Mouse (Mus musculus): ENCODE data around the gene Chrdl2.
"Not testable (repeated sequence)": the region's sequence is repeated elsewhere in the genome, so short reads cannot be mapped to it uniquely, and the experiment has no call there.

Chrdl2 gene

DNA sequence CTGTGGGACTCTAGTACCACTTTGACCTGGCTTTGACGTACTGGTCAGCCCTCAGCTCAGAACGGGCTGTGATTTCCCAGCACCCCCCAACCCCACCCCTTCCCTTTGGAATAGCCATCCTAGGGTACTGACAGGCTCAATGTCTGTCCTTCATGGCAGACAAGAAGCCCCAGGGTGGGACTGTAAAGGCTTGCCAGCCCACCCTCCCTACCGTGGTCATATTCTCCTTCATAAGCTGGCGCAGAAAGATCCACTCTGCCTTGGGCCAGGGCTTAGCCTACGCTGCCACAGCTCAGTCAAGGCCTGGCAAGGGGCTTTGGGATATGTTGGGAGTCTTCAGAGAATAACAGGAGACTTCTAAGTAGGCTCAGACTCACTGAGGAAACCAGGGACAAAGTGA lies 37.1 kb downstream of the Chrdl2 start:
- DNase-seq (ENCODE audit: low read depth, low spot score) = no peak
- H3K27me3 ChIP-seq (ENCODE audit: control insufficient read depth, insufficient read depth, low read length, poor library complexity, severe bottlenecking) = no peaks in the 10 kb centered on the region
- H3K36me3 ChIP-seq (ENCODE audit: control insufficient read depth, insufficient read depth, low read length, poor library complexity, severe bottlenecking) = no peaks in the 10 kb centered on the region

DNA sequence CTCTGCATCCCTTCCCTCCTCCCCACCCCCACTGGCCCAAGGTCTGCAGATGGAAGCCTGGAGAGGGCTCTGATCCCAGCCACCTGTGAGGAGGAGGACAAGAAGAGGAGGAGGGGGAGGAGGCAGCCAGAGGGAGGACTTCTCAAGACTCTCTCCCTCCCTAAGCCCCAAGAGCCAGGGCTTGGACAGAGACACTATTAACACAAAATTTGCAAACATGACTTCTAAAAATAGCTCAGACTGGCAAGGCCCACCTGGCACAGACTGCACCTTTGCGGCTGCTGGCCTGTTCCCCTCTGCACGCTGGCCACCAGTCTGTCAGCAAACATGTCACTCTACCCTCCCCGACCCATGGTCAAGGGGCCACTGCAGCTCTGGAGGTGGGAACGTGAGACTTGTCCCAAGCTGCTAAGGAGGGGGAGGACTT lies 37.6 kb downstream of the Chrdl2 start:
- Histone ChIP-seq H3K27me3 (ENCODE audit: control insufficient read depth, insufficient read depth, low read length, poor library complexity, severe bottlenecking) (no peaks in the 10 kb centered on the region), H3K36me3 (ENCODE audit: control insufficient read depth, insufficient read depth, low read length, poor library complexity, severe bottlenecking) (no peaks in the 10 kb centered on the region)
- no peak for DNase-seq (ENCODE audit: low read depth, low spot score)

DNA sequence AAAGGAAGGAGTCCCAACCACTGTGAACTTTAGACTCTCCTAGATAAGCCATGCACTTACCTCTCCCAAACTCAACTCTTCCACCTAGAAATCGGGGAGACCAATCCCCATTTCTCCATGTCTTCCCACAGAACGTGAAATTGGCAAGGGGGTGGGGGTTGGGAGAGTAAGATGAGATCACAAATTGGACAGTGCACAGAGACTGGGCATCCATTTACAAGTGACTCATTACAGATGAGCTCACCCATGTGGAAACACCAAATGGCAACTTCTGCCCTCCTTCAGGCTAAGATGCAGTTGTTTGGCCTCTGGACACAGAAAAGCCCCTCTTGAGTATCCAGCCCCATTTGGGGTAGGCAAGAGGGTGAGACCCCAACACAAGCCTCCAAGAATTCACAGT lies 40.5 kb downstream of the Chrdl2 start:
- H3K36me3 ChIP-seq (ENCODE audit: control insufficient read depth, insufficient read depth, low read length, poor library complexity, severe bottlenecking) = no peaks in the 10 kb centered on the region
- DNase-seq (ENCODE audit: low read depth, low spot score) = no peak
- H3K27me3 ChIP-seq (ENCODE audit: control insufficient read depth, insufficient read depth, low read length, poor library complexity, severe bottlenecking) = no peaks in the 10 kb centered on the region

DNA sequence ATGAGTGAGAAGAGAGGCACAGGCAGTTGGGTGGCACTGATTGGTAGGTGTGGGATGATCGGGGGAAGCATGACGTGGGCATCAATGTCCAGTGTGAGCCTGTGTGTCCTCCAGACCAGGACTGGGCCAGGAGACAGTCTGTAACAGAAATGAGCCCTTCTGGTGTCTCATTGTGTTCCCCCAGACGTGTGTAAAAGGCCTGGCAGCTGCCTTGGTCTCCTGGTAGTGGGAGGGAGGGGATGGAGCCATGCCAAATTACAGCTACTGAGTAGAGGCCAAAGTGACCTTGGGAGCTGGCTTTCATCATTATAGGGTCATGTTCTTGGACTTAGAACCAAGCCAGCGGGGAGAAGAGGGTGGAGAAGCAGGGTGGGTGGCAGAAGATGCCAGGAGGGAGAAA lies 45.9 kb downstream of the Chrdl2 start:
- Histone ChIP-seq H3K36me3 (ENCODE audit: control insufficient read depth, insufficient read depth, low read length, poor library complexity, severe bottlenecking) (no peaks in the 10 kb centered on the region), H3K27me3 (ENCODE audit: control insufficient read depth, insufficient read depth, low read length, poor library complexity, severe bottlenecking) (no peaks in the 10 kb centered on the region)
- no peak for DNase-seq (ENCODE audit: low read depth, low spot score)

DNA sequence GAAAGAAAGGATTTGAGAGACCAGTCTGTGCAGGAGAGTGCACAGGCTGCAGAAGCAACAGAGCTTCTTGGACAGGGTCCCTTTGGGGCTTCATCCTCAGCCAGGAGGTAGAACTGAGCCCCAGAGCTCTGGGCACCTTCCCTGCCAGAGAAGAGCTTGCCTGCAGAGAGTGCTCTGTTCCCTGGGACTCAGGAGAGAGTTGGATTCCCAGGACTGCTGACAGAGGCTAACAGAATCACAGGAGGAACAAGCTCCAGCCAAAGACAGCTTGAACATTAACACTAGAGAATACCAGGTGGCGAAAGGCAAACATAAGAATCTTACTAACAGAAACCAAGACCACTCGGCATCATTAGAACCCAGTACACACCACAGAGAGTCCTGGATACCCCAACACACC lies 47.0 kb downstream of the Chrdl2 start:
- DNase-seq (ENCODE audit: low read depth, low spot score); H3K36me3 ChIP-seq (ENCODE audit: control insufficient read depth, insufficient read depth, low read length, poor library complexity, severe bottlenecking); H3K27me3 ChIP-seq (ENCODE audit: control insufficient read depth, insufficient read depth, low read length, poor library complexity, severe bottlenecking): not testable (repeated sequence)

DNA sequence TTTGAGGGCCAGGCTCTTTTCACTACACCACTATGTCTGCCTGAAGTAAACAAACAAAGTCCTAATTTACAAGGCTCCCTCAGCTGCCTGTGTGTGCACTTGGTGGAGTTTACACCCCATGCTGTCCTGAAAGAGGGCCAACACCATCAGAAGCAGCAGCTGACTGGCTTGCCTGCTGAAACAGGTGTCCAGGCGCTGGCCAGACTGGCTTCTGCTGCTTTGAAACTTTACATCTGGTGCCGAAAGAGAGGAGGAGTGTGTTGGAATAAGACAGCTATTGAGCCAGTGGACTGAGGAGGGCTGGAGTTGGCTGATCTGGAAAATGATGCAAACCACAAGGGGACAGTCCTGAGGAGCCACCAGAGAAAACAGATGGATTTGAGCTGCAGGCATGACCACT lies 68.0 kb downstream of the Chrdl2 start:
- DNase-seq (ENCODE audit: low read depth, low spot score) = no peak
- Histone ChIP-seq H3K27me3 (ENCODE audit: control insufficient read depth, insufficient read depth, low read length, poor library complexity, severe bottlenecking) (no peaks in the 10 kb centered on the region), H3K36me3 (ENCODE audit: control insufficient read depth, insufficient read depth, low read length, poor library complexity, severe bottlenecking) (no peaks in the 10 kb centered on the region)

DNA sequence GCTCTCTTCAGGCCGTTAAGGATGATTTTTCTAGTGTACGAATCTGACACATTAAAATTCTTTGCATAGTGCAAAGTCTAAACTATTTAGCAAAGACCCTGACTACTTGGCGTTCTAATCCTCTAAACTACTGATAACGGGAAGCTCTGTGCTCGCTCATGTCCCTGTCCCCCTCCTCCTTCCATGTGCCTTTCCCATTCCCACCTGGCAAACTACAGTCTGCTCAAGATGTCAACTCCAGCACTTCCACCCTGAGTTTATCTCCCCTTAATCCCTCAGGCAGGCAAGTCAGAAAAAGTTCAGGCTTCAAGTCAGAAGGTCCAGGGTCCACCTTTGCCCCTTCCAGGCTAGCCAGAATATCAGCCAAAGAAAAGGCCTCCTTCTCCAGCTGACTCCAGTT lies 70.3 kb downstream of the Chrdl2 start:
- DNase-seq (ENCODE audit: low read depth, low spot score) = no peak
- H3K36me3 ChIP-seq (ENCODE audit: control insufficient read depth, insufficient read depth, low read length, poor library complexity, severe bottlenecking) = no peaks in the 10 kb centered on the region
- H3K27me3 ChIP-seq (ENCODE audit: control insufficient read depth, insufficient read depth, low read length, poor library complexity, severe bottlenecking) = no peaks in the 10 kb centered on the region

DNA sequence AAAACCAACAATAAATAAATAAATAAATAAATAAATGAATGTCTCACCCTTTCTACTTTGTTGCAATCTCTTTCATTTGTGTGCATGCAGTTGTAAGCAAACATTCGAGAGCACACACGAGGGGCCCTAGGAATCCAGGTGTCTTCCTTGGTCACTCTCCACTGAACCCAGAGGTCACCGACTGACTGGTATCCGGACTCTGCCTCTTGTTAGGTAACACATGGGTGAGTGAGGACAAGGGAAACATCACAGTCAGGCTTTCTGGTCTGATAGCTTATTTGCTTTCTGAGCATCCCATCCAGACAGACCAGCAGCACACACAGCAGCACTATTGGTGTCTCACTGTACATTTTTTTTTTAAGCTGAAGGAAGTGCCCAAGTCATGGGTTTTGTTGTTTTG lies 71.1 kb downstream of the Chrdl2 start:
- DNase-seq (ENCODE audit: low read depth, low spot score) = no peak
- Histone ChIP-seq H3K36me3 (ENCODE audit: control insufficient read depth, insufficient read depth, low read length, poor library complexity, severe bottlenecking) (no peaks in the 10 kb centered on the region), H3K27me3 (ENCODE audit: control insufficient read depth, insufficient read depth, low read length, poor library complexity, severe bottlenecking) (no peaks in the 10 kb centered on the region)

DNA sequence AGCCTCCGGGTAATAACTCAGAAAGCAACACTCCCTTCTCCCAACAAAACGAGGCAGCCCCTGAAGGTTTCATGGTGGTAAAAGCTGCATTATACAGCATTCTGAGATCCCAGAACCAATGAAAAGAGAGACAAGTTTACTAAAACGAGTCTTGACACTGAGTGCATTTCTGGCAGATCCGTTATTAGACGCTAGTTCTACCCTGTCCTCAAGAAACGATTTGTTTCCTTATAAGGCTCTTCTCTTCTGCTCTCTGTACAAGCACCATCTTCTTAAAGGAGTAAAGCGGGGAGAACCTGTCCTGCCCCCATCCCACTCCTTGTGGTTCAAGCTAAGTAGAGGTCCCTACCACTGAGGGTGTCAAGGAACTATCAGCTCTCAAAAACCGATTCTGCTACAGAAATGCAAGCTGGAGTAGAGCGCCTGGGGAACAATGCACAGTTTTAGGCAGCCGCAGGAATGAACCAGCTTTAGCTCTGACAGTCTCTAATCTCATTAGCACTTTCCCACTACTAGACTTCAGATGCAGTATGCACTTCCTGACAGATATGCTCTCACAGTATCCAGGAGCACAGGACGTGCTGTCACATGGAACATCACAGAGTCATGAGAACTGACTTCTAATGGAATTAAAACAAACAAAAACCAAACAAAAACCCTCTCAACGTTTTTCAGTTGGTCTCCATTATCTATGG lies 74.3 kb downstream of the Chrdl2 start:
- H3K27me3 ChIP-seq (ENCODE audit: control insufficient read depth, insufficient read depth, low read length, poor library complexity, severe bottlenecking) = no peaks in the 10 kb centered on the region
- no peak for DNase-seq (ENCODE audit: low read depth, low spot score)

DNA sequence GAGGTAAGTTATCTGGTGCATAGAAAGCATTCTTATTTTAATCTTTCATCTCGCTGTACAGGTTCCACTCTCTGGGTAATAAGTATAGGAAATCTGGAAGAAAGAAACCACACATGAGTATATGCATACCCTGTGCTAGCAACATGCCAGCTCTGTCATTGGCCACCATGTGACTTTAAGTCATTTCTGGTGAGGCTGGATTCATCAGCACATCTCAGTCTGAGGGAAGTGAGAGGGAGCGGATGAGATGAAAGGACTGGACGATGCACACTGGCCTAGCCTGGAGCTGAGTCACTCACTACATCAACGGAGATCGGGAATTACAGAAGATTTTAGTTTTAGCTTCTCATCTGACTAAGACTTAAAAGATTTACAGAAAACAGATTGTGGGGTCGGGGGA lies 76.9 kb downstream of the Chrdl2 start:
- Histone ChIP-seq H3K36me3 (ENCODE audit: control insufficient read depth, insufficient read depth, low read length, poor library complexity, severe bottlenecking) (peaks cover 9% of the 10 kb centered on the region; the same call in 1 of the 2 replicates), H3K27me3 (ENCODE audit: control insufficient read depth, insufficient read depth, low read length, poor library complexity, severe bottlenecking) (no peaks in the 10 kb centered on the region)
- no peak for DNase-seq (ENCODE audit: low read depth, low spot score)

More for the DNA sequence above, 74.3 kb downstream of the Chrdl2 start:
- H3K36me3 ChIP-seq (ENCODE audit: control insufficient read depth, insufficient read depth, low read length, poor library complexity, severe bottlenecking) = peaks cover 5% of the 10 kb centered on the region; the same call in 1 of the 2 replicates

DNA sequence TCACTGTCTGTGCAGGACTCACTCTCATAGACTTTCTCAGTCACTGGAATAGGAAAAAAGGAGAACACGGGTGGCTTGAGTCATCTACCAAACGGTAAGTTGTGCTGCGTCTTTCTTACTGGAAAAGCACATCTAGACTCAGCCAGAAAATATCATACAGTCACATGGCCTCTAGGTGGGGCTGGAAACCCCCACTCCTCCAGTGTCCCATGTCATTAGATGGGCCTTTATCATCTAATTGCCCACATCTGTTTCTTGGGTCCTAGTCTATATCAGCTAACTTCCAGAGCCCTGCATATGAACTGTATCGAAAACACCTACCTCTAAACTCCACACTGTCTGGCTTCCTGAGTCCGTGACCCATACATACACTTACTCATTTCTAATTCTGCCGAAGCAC lies 77.8 kb downstream of the Chrdl2 start:
- H3K27me3 ChIP-seq (ENCODE audit: control insufficient read depth, insufficient read depth, low read length, poor library complexity, severe bottlenecking) = no peaks in the 10 kb centered on the region
- DNase-seq (ENCODE audit: low read depth, low spot score) = no peak

More for the DNA sequence above, 77.8 kb downstream of the Chrdl2 start:
- H3K36me3 ChIP-seq (ENCODE audit: control insufficient read depth, insufficient read depth, low read length, poor library complexity, severe bottlenecking) = peaks cover 13% of the 10 kb centered on the region; the same call in 1 of the 2 replicates
